Mouse (Mus musculus) kidney, embryonic 14.5 days (tissue): ENCODE data around the gene Gm28038. TPM values are rescaled to one million over a fixed set of nuclear protein-coding genes. Genes with fewer than 3 reads are reported as not detected.

Source experiments
- ATAC-seq: fragments of 200-750 bp; cut with Nextera tagmentation; 2 replicates; pipeline ENCODE4 v1.8.0; 2017; ENCODE audit warnings: moderate number of reproducible peaks, mild to moderate bottlenecking, moderate TSS enrichment, moderate library complexity; ENCODE audit not compliant: low FRiP score, low TSS enrichment
- H3K27ac ChIP-seq: fragments of 300-500 bp; sonication (generic); 2 replicates; pipeline ENCODE4 v1.5.1; 2014; ENCODE audit warnings: low read depth, mild to moderate bottlenecking, low read length, moderate library complexity, mixed read lengths
- H3K27me3 ChIP-seq: fragments of 300-500 bp; sonication (generic); 2 replicates; pipeline ENCODE4 v1.6.1; 2014; ENCODE audit warnings: mild to moderate bottlenecking, low read length; ENCODE audit not compliant: control insufficient read depth, insufficient read depth
- H3K36me3 ChIP-seq: fragments of 300-500 bp; sonication (generic); 2 replicates; pipeline ENCODE4 v1.6.1; 2014; ENCODE audit warnings: low read length, mixed read lengths; ENCODE audit not compliant: control insufficient read depth, insufficient read depth
- H3K4me1 ChIP-seq: fragments of 300-500 bp; sonication (generic); 2 replicates; pipeline ENCODE4 v1.6.1; 2014; ENCODE audit warnings: low read length, mixed read lengths; ENCODE audit not compliant: control insufficient read depth, insufficient read depth
- H3K4me2 ChIP-seq: fragments of 300-500 bp; sonication (generic); replicated peaks from 2 replicates; pipeline ENCODE4 v1.6.1; 2014; ENCODE audit warnings: low read depth, mild to moderate bottlenecking, low read length
- H3K4me3 ChIP-seq: fragments of 300-500 bp; sonication (generic); 2 replicates; pipeline ENCODE4 v1.5.1; 2014; ENCODE audit warnings: mild to moderate bottlenecking, low read length
- H3K9ac ChIP-seq: fragments of 300-500 bp; sonication (generic); 2 replicates; pipeline ENCODE4 v1.6.1; 2014; ENCODE audit warnings: low read depth, mild to moderate bottlenecking, low read length, moderate library complexity
- H3K9me3 ChIP-seq: fragments of 300-500 bp; sonication (generic); 2 replicates; pipeline ENCODE4 v1.6.1; 2016; ENCODE audit warnings: low read length; ENCODE audit not compliant: control insufficient read depth
- whole genome bisulfite sequencing: fragments of 180-500 bp; shearing (Covaris S2); extraction: QIAGEN DNeasy Blood & Tissue Kit; methylation state at CpG from one replicate; pipeline ENCODE4 v1.1.7; 2014; 5-methylcytosine and 5-hydroxymethylcytosine counted together
- polyA plus RNA-seq: library from polyadenylated mRNA; unstranded; fragments of >200 nt; fragmentation: Nextera tagmentation; extraction: Ambion mirVana; gene quantifications from 2 replicates; pipeline ENCODE4 v1.2.1, GENCODE M21; 2014

Gene Gm28038
- polyA plus RNA-seq, 1 experiment from 2014 or later: not detected

DNA sequence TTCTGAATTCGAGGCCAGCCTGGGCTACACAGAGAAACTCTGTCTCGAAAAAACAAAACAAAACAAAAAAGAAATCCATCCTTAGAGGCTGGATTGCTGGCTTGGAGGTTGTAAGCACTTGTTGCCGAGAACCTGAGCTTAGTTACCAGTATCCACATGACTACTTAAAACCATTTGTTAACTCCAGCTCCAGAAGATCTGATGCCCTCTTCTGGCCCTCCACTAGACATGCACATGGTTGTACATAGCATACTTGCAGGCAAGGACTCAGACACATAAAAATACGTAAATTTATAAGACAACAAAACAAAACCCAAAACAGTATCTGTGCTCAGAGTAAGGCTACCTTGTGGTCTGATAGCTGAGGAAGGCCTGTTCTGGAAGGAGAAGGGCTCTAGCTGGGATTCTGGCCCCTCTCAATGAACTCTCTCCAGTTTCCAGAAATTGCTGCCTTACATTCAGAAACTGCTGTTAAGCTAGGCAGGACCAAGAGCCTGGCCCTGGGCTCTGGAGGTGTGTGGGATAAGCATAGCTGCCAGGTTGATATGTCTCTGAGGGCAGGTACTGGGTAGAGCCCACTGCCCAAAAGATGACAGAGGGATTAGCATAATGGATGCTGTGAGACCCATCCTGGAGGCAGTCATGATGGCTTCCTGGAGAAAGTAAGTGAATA is 19.6 kb upstream of the Gm28038 start:
- no peak for ATAC-seq
- WGBS: 89% methylated on average over 4 of the region's 4 CpGs

GRCm38 (mm10) chr2:30261921-30262839 is 18.7 kb upstream of the Gm28038 start:
- no peak overlapping the region for H3K27ac ChIP-seq
- WGBS: 94% methylated on average over 18 of the region's 18 CpGs
- H3K4me2 ChIP-seq: no peak overlapping the region
- no peaks in the 10 kb centered on the region for H3K9me3 ChIP-seq
- no peaks in the 10 kb centered on the region for H3K27me3 ChIP-seq
- H3K9ac ChIP-seq: no peak overlapping the region
- H3K4me1 ChIP-seq: peaks cover 23% of the 10 kb centered on the region
- H3K36me3 ChIP-seq: peaks cover 63% of the 10 kb centered on the region
- H3K4me3 ChIP-seq: no peak overlapping the region
- no peak for ATAC-seq

More for the DNA sequence above, 19.6 kb upstream of the Gm28038 start:
- Histone ChIP-seq H3K4me1 (peaks cover 19% of the 10 kb centered on the region), H3K9ac (no peak overlapping the region), H3K36me3 (peaks cover 73% of the 10 kb centered on the region), H3K27me3 (no peaks in the 10 kb centered on the region), H3K4me3 (no peak overlapping the region), H3K9me3 (no peaks in the 10 kb centered on the region), H3K4me2 (no peak overlapping the region), H3K27ac (no peak overlapping the region)

- ATAC-seq: no peak
- 57% methylated on average over 4 of the region's 4 CpGs for WGBS
- no peaks in the 10 kb centered on the region for H3K9me3 ChIP-seq
- H3K9ac ChIP-seq: no peak overlapping the region
- H3K36me3 ChIP-seq: peaks cover 55% of the 10 kb centered on the region
- H3K27me3 ChIP-seq: no peaks in the 10 kb centered on the region
- no peak overlapping the region for H3K4me3 ChIP-seq
- peaks cover 23% of the 10 kb centered on the region for H3K4me1 ChIP-seq
- no peak overlapping the region for H3K27ac ChIP-seq
- no peak overlapping the region for H3K4me2 ChIP-seq
Observed at GRCm38 (mm10) chr2:30262840-30263441, 17.9 kb upstream of the Gm28038 start.

DNA sequence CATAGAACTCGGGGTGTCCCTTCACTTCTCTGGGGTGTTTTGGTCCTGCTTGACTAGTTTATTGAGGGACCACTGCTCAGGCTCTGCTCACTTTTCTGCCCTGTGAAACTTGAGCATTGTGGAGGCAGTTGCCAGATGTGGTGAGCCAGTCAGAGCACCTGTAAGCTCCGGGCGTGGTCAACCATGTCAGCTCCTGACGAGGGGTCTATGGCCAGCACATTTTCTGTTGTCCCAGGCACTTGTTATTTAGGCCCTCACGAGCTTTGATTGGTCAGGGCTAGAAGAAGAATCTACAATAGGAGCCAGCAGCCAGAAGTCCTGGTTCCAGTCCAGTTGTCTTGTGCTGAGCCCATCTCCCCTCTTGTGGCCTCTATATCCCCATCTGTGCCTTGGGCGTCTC is 17.0 kb upstream of the Gm28038 start:
- H3K9me3 ChIP-seq: no peaks in the 10 kb centered on the region
- H3K27me3 ChIP-seq: no peaks in the 10 kb centered on the region
- H3K4me2 ChIP-seq: no peak overlapping the region
- no peak overlapping the region for H3K27ac ChIP-seq
- ATAC-seq: no peak
- no peak overlapping the region for H3K4me3 ChIP-seq
- WGBS: 85% methylated on average over 6 of the region's 6 CpGs
- H3K4me1 ChIP-seq: peaks cover 23% of the 10 kb centered on the region
- peaks cover 49% of the 10 kb centered on the region for H3K36me3 ChIP-seq
- H3K9ac ChIP-seq: no peak overlapping the region

GRCm38 (mm10) chr2:30264671-30265519 is 15.9 kb upstream of the Gm28038 start:
- Histone ChIP-seq H3K4me2 (no peak overlapping the region), H3K4me1 (peaks cover 23% of the 10 kb centered on the region), H3K4me3 (no peak overlapping the region), H3K27me3 (no peaks in the 10 kb centered on the region), H3K27ac (peak overlapping the region; percentile 90), H3K9ac (0 out of 2 replicates have a peak overlapping the region, but pooled peaks have one; percentile 28), H3K9me3 (no peaks in the 10 kb centered on the region), H3K36me3 (peaks cover 44% of the 10 kb centered on the region)
- WGBS: 69% methylated on average over 7 of the region's 7 CpGs
- peak; percentile 32; the same call in 1 of the 2 replicates for ATAC-seq

- Histone ChIP-seq H3K4me3 (no peak within 1 kb of the TSS), H3K27me3 (no peaks in the 10 kb centered on the region), H3K36me3 (peaks cover 39% of the 10 kb centered on the region), H3K27ac (peak within 1 kb of the TSS; percentile 90), H3K4me2 (peak within 1 kb of the TSS; percentile 19), H3K9me3 (no peaks in the 10 kb centered on the region), H3K4me1 (peaks cover 23% of the 10 kb centered on the region), H3K9ac (peak within 1 kb of the TSS; percentile 28)
- 54% methylated on average over 5 of the region's 5 CpGs for WGBS
- ATAC-seq: no peak
Observed at GRCm38 (mm10) chr2:30265767-30266253, 15.0 kb upstream of the Gm28038 start, which contains the start of gene Phyhd1. Gene Phyhd1, plus strand, starts transcription at chr2:30266203.

GRCm38 (mm10) chr2:30266392-30266941 is 14.4 kb upstream of the Gm28038 start:
- Histone ChIP-seq H3K27me3 (no peaks in the 10 kb centered on the region), H3K4me2 (peak overlapping the region; percentile 19), H3K9me3 (no peaks in the 10 kb centered on the region), H3K27ac (peak overlapping the region; percentile 90), H3K36me3 (peaks cover 37% of the 10 kb centered on the region), H3K4me3 (no peak overlapping the region), H3K9ac (peak overlapping the region; percentile 25), H3K4me1 (peaks cover 23% of the 10 kb centered on the region)
- WGBS: 20% methylated on average over 4 of the region's 4 CpGs
- peak; percentile 74 for ATAC-seq

- Histone ChIP-seq H3K4me3 (no peak overlapping the region), H3K27ac (no peak overlapping the region), H3K9ac (no peak overlapping the region; the same call in 1 of the 2 replicates), H3K36me3 (peaks cover 27% of the 10 kb centered on the region), H3K4me2 (no peak overlapping the region), H3K4me1 (peaks cover 23% of the 10 kb centered on the region), H3K9me3 (no peaks in the 10 kb centered on the region), H3K27me3 (no peaks in the 10 kb centered on the region)
- no peak for ATAC-seq
- 92% methylated on average over 2 of the region's 2 CpGs for WGBS
Observed at GRCm38 (mm10) chr2:30267466-30267865, 13.4 kb upstream of the Gm28038 start.
